9 mouse cellular contexts compared by ENCODE assay signal in genomic region chr9:62513492-62514133, GRCm38 (mm10). TPM values are rescaled to one million over a fixed set of nuclear protein-coding genes. Genes with fewer than 3 reads are reported as not detected.
A peak's percentile ranks its signal among the peaks of the same experiment; 100 is the strongest.
DNase-seq lines count a peak whose midpoint lies in the region; ATAC-seq lines count a peak whose summit lies in the region.
"Had no signal": no experiment of that assay in that cellular context is flagged by ENCODE, and none has a peak within 500 bp of the region (broad histone marks: within the 10 kb centered on the region; RNA-seq: fewer than 3 reads in every experiment).

No protein-coding gene starts in this region.

- H3K4me2 ChIP-seq in neural tube, embryonic 12.5 days (replicated peaks) = no peak overlapping the region
- H3K4me2 ChIP-seq: liver, embryonic 13.5 days had no signal

- no peaks in the 10 kb centered on the region for H3K27me3 ChIP-seq in neural tube, embryonic 12.5 days (replicated peaks)
- H3K27me3 ChIP-seq in limb, embryonic 10.5 days (ENCODE audit: low read depth, poor library complexity, severe bottlenecking) = no peaks in the 10 kb centered on the region
- H3K27me3 ChIP-seq: liver, embryonic 13.5 days had no signal

- ATAC-seq in cerebellum, adult (ENCODE audit: insufficient number of reproducible peaks, low FRiP score, low TSS enrichment) = no peak
- ATAC-seq in neural tube, embryonic 12.5 days (ENCODE audit: low FRiP score, low read depth) = no peak
- no peak for ATAC-seq in megakaryocyte-erythroid progenitor cell, adult 5-6 weeks (replicated peaks; ENCODE audit: low FRiP score, low TSS enrichment, poor library complexity, severe bottlenecking)

- no peaks in the 10 kb centered on the region for H3K9me3 ChIP-seq in neural tube, embryonic 12.5 days
- no peaks in the 10 kb centered on the region for H3K9me3 ChIP-seq in limb, embryonic 10.5 days (replicated peaks)
- H3K9me3 ChIP-seq: liver, embryonic 13.5 days had no signal

- DNase-seq in cerebellum, postnatal 10 days = peak; percentile 74 to 79
- no peak for DNase-seq in neural tube, embryonic 10.5 days (ENCODE audit: extremely low spot score, low spot score)
- no peak for DNase-seq in limb, embryonic 10.5 days (ENCODE audit: low spot score)
- DNase-seq in urinary bladder, postnatal 36 days (ENCODE audit: low spot score in 2 of 2) = peak; percentile 50 to 60
- no peak for DNase-seq in yolk sac, embryonic 10.5 days (ENCODE audit: low spot score)
- DNase-seq: liver, embryonic 13.5 days had no signal

- H3K4me3 ChIP-seq in neural tube, embryonic 12.5 days = no peak overlapping the region
- no peak overlapping the region for H3K4me3 ChIP-seq in limb, embryonic 10.5 days
- H3K4me3 ChIP-seq: liver, embryonic 13.5 days had no signal

- 68% methylated on average over 10 of the region's 10 CpGs for whole genome bisulfite sequencing in neural tube, embryonic 12.5 days
- 70% methylated on average over 10 of the region's 10 CpGs for WGBS in limb, embryonic 10.5 days

- H3K9ac ChIP-seq in neural tube, embryonic 12.5 days = no peak overlapping the region
- H3K9ac ChIP-seq: liver, embryonic 13.5 days had no signal

- peaks cover 66% of the 10 kb centered on the region for H3K4me1 ChIP-seq in neural tube, embryonic 12.5 days
- H3K4me1 ChIP-seq in limb, embryonic 10.5 days = peaks cover 43% of the 10 kb centered on the region
- H3K4me1 ChIP-seq: liver, embryonic 13.5 days had no signal

- H3K27ac ChIP-seq in neural tube, embryonic 12.5 days = peak overlapping the region; percentile 10; the same call in 1 of the 2 replicates
- peak overlapping the region; percentile 17; the same call in 1 of the 2 replicates for H3K27ac ChIP-seq in limb, embryonic 10.5 days
- H3K27ac ChIP-seq: liver, embryonic 13.5 days had no signal

- H3K36me3 ChIP-seq in neural tube, embryonic 12.5 days = no peaks in the 10 kb centered on the region
- H3K36me3 ChIP-seq in limb, embryonic 10.5 days = no peaks in the 10 kb centered on the region
- H3K36me3 ChIP-seq: liver, embryonic 13.5 days had no signal

RNA-seq across cellular contexts. Expression of gene Coro2b, which starts 23.2 kb away (rescaled TPM):
- polyA plus RNA-seq in neural tube, embryonic 12.5 days (2016; fragmentation: Nextera tagmentation; extraction: Ambion mirVana) = 41.6 and 45.1 TPM in 2 replicates
- polyA plus RNA-seq in limb, embryonic 10.5 days (2016; fragmentation: Nextera tagmentation; extraction: Ambion mirVana) = 5.6 and 6.2 TPM in 2 replicates
- 1.2 TPM in 1 of 2 replicates, not detected in the other for total RNA-seq in megakaryocyte-erythroid progenitor cell, adult 5-6 weeks (2014; fragmentation: Nextera tagmentation)
- not detected in 2 replicates for total RNA-seq in megakaryocyte-erythroid progenitor cell, adult 5-6 weeks (2017)

Comparison
In these comparisons a context has a peak if more than half of its experiments do, and no peak if none do; other contexts are left out.
1. DNase-seq: peak in cerebellum, postnatal 10 days (2 of 2) and urinary bladder, postnatal 36 days (2 of 2); none in neural tube, embryonic 10.5 days (single experiment), limb, embryonic 10.5 days (single experiment) and yolk sac, embryonic 10.5 days (single experiment).